Mouse (Mus musculus): Measurements from ENCODE around the gene Hoxb1.

DNA sequence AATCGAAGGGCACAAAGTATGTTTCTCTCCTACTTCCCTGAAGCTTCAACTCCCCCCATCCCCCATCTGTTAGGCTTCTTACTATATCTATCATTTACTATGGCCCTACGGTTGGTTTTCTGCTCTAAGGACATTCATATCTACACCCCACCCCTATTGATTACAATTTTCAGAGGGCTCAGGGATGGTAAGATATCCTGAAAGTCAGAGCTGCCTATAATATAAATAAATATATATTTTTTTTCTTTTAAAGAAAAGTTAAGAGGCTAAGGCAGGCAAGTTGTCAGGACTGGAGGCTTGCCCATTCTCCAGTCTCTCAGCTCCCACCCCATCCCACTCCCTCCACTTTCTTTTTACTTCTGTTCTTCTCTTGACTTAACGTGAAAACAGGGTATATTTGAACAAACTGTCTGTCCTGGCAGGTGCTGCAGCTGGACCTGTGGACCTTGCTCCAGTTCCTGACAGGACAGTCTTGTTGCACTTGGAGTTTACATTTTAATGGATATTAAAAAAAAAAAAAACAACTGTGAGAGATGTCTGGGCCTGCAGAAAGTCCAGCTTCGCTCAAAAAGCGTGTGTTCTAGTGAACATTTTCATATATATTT, 18.5 kb upstream of the Hoxb1 start:
- TF ChIP-seq CTCF (IDR thresholded peaks at IDR 0.05; ENCODE audit: low read depth) (no peak), EP300 (IDR thresholded peaks at IDR 0.05; ENCODE audit: low read depth) (no peak)

Data from heart, postnatal 0 days (tissue).